Mouse (Mus musculus): Measurements from ENCODE around the gene Lif. TPM values are rescaled to one million over a fixed set of nuclear protein-coding genes. Genes with fewer than 3 reads are reported as not detected.

Gene Lif
- polyA plus RNA-seq, 1 experiment from 2014 or later: 0.98 TPM

DNA sequence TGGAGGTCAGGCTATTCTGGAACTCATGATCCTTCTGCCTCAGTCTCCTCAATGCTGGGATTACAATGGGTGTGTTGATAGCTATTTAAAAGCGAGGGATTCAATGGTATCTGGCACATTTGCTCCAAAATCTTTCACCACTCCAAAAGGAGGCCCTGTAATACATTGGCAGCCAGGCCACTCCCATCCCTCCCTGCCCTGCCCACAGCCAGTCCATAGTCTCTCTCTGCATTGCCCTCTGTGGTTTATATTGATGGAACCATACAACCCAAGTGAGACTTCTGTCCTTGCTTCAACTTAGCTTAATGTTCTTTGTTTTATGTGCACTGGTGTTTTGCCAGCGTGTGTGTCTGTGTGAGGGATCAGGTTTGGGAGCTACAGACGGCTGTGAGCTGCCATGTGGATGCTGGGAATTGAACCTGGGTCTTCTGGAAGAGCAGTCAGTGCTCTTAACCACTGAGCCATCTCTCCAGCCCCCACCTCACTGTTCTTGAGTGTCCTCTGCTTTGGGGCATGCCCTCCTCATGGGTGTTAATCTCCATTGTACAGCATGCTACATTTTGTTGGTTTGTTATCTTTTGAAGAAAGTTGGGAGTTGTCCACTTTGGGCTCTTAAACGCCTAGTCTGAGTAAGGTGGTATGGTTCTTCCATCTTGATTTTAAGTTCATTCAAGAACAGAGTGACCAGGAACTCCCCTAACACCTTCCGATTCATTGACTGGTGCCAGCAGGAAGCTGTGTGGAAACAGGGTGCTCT, 30.6 kb upstream of the Lif start:
- Histone ChIP-seq H3K27ac (ENCODE audit: low read length) (no peak overlapping the region), H3K4me3 (ENCODE audit: low read length) (no peak overlapping the region), H3K9ac (ENCODE audit: low read depth, low read length) (no peak overlapping the region), H3K27me3 (replicated peaks; ENCODE audit: control insufficient read depth, insufficient read depth, low read length) (no peaks in the 10 kb centered on the region), H3K4me2 (ENCODE audit: low read depth, low read length) (no peak overlapping the region), H3K9me3 (ENCODE audit: control insufficient read depth, low read length) (no peaks in the 10 kb centered on the region), H3K36me3 (ENCODE audit: control insufficient read depth, insufficient read depth, low read length) (no peaks in the 10 kb centered on the region), H3K4me1 (ENCODE audit: control insufficient read depth, insufficient read depth, low read length) (peaks cover 5% of the 10 kb centered on the region; the same call in 1 of the 2 replicates)
- no peak for ATAC-seq
- WGBS: 75% methylated on average over 5 of the region's 5 CpGs

DNA sequence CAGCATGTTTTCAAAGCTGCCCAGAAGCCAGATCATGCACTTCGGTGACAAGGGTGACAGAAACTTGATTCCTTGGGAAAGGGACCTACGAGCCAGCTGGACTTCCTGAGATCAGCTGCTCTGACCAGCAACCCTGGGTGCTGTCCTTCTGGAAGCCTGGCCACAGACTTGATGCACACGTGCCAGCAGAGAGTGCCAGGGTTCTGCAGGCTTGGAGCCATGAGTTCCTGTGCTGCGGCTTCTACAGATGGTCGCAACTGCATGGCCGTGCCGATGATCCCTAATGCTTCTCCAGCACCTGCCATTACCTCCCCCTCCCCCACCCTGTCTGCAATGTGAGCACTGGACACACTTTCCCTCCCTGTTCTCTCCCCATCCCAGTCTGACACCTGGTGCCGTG, 28.9 kb upstream of the Lif start:
- no peak overlapping the region for H3K27ac ChIP-seq (ENCODE audit: low read length)
- H3K4me3 ChIP-seq (ENCODE audit: low read length): no peak overlapping the region
- ATAC-seq: no peak
- peaks cover 5% of the 10 kb centered on the region; the same call in 1 of the 2 replicates for H3K4me1 ChIP-seq (ENCODE audit: control insufficient read depth, insufficient read depth, low read length)
- no peaks in the 10 kb centered on the region for H3K36me3 ChIP-seq (ENCODE audit: control insufficient read depth, insufficient read depth, low read length)
- H3K9me3 ChIP-seq (ENCODE audit: control insufficient read depth, low read length): no peaks in the 10 kb centered on the region
- H3K4me2 ChIP-seq (ENCODE audit: low read depth, low read length): no peak overlapping the region
- H3K27me3 ChIP-seq (replicated peaks; ENCODE audit: control insufficient read depth, insufficient read depth, low read length): no peaks in the 10 kb centered on the region
- 53% methylated on average over 8 of the region's 8 CpGs for WGBS
- H3K9ac ChIP-seq (ENCODE audit: low read depth, low read length): no peak overlapping the region

DNA sequence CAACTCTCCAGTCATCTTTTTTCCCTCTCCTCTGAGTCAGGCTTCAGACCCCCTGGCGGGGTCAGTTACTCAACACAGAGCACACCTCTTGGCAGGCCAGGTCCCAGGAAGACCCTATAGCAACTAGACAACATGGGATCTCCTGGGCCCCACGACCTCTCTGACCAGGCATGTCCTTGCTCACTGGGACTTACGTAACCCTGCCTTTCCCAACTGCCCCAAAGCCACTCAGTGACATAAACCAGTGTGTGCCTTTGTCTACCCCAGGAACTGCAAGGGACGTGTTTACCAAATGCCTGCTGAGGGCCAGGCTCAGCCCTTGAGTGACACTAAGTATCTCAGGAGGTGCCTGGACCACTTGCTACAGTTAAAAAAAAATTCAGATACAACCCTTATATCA, 27.5 kb upstream of the Lif start:
- H3K4me3 ChIP-seq (ENCODE audit: low read length): no peak overlapping the region
- H3K36me3 ChIP-seq (ENCODE audit: control insufficient read depth, insufficient read depth, low read length): no peaks in the 10 kb centered on the region
- H3K27ac ChIP-seq (ENCODE audit: low read length): no peak overlapping the region
- no peaks in the 10 kb centered on the region for H3K4me1 ChIP-seq (ENCODE audit: control insufficient read depth, insufficient read depth, low read length)
- no peaks in the 10 kb centered on the region for H3K27me3 ChIP-seq (replicated peaks; ENCODE audit: control insufficient read depth, insufficient read depth, low read length)
- WGBS: 67% methylated on average over 4 of the region's 4 CpGs
- H3K9ac ChIP-seq (ENCODE audit: low read depth, low read length): no peak overlapping the region
- ATAC-seq: no peak
- H3K9me3 ChIP-seq (ENCODE audit: control insufficient read depth, low read length): no peaks in the 10 kb centered on the region
- no peak overlapping the region for H3K4me2 ChIP-seq (ENCODE audit: low read depth, low read length)

DNA sequence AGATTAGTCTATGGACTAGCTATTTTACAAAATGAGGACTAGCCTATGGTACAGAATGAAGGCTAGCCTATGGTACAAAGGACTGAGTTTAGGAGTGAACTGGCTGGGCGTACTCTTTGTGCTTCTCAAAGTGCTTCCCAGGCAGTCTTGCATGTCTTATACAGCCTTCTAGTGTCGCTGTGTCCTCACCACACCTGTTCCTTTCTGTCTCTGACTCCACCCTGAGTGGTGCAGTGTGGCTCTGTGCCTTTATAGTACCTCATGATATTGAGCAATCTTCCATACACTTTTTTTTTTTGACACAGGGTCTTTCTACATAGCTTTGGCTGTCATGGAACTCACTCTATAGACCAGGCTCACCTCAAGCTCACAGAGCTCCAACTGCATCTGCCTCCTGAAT, 25.9 kb upstream of the Lif start:
- Histone ChIP-seq H3K9ac (ENCODE audit: low read depth, low read length) (no peak overlapping the region), H3K27me3 (replicated peaks; ENCODE audit: control insufficient read depth, insufficient read depth, low read length) (no peaks in the 10 kb centered on the region), H3K36me3 (ENCODE audit: control insufficient read depth, insufficient read depth, low read length) (no peaks in the 10 kb centered on the region), H3K4me1 (ENCODE audit: control insufficient read depth, insufficient read depth, low read length) (no peaks in the 10 kb centered on the region), H3K27ac (ENCODE audit: low read length) (no peak overlapping the region), H3K4me2 (ENCODE audit: low read depth, low read length) (no peak overlapping the region), H3K9me3 (ENCODE audit: control insufficient read depth, low read length) (no peaks in the 10 kb centered on the region), H3K4me3 (ENCODE audit: low read length) (no peak overlapping the region)
- peak; percentile 65 for ATAC-seq
- WGBS: 80% methylated on average over 2 of the region's 2 CpGs

DNA sequence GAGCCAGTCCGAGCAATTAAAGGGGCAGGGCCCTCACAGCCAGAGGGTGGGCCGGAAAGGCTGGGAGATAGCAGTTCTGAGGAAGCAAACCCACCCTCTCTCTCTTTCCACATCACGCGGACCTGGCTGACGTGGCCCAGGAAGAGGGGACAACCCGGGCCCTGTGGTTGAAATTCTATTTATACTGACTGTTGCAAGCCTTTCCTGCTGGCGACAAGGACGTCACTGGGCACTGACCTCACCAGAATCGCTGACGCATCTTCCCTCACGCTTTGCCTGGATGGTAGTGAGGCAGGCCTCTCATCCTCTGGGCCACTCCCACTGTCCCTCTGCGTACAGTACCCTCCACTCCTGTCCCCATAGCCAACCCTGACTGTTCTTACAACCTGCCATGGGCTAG, 24.7 kb upstream of the Lif start:
- Histone ChIP-seq H3K4me2 (ENCODE audit: low read depth, low read length) (no peak overlapping the region), H3K27ac (ENCODE audit: low read length) (no peak overlapping the region), H3K4me3 (ENCODE audit: low read length) (no peak overlapping the region), H3K4me1 (ENCODE audit: control insufficient read depth, insufficient read depth, low read length) (no peaks in the 10 kb centered on the region), H3K27me3 (replicated peaks; ENCODE audit: control insufficient read depth, insufficient read depth, low read length) (no peaks in the 10 kb centered on the region), H3K36me3 (ENCODE audit: control insufficient read depth, insufficient read depth, low read length) (no peaks in the 10 kb centered on the region), H3K9ac (ENCODE audit: low read depth, low read length) (no peak overlapping the region), H3K9me3 (ENCODE audit: control insufficient read depth, low read length) (no peaks in the 10 kb centered on the region)
- ATAC-seq: no peak
- 63% methylated on average over 12 of the region's 12 CpGs for WGBS

DNA sequence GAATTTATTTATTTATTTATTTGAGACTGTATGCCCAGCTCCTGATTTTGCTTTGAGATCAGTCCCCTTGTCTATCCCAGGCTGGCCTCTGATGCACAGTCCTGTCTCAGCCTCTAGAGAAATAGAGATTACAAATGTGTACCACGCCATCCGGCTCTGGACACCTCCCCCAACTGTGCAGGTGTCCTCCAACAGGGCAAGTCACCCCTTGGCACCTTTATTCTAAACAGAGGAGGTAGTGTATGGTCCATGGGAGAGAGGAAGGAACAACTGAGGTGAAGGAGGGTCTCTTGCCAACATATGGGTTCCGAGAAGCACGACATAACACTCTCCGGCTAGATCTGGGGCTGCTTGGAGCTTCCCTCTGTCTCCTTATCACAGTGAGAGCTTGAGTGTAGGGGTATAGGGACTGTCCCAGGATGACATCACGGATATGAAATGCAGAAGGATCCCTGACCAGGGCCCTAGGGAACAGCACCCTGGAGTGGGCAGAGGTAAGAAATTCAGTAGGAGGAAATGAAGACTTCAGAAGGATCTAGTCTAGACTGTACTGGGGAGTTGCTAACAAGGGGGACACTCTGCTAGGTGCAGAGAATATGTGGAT, 22.2 kb upstream of the Lif start:
- H3K4me3 ChIP-seq (ENCODE audit: low read length): no peak overlapping the region
- no peaks in the 10 kb centered on the region for H3K27me3 ChIP-seq (replicated peaks; ENCODE audit: control insufficient read depth, insufficient read depth, low read length)
- no peak overlapping the region for H3K4me2 ChIP-seq (ENCODE audit: low read depth, low read length)
- H3K9ac ChIP-seq (ENCODE audit: low read depth, low read length): no peak overlapping the region
- 87% methylated on average over 6 of the region's 6 CpGs for WGBS
- H3K27ac ChIP-seq (ENCODE audit: low read length): no peak overlapping the region
- H3K36me3 ChIP-seq (ENCODE audit: control insufficient read depth, insufficient read depth, low read length): no peaks in the 10 kb centered on the region
- H3K9me3 ChIP-seq (ENCODE audit: control insufficient read depth, low read length): no peaks in the 10 kb centered on the region
- no peak for ATAC-seq
- no peaks in the 10 kb centered on the region for H3K4me1 ChIP-seq (ENCODE audit: control insufficient read depth, insufficient read depth, low read length)

DNA sequence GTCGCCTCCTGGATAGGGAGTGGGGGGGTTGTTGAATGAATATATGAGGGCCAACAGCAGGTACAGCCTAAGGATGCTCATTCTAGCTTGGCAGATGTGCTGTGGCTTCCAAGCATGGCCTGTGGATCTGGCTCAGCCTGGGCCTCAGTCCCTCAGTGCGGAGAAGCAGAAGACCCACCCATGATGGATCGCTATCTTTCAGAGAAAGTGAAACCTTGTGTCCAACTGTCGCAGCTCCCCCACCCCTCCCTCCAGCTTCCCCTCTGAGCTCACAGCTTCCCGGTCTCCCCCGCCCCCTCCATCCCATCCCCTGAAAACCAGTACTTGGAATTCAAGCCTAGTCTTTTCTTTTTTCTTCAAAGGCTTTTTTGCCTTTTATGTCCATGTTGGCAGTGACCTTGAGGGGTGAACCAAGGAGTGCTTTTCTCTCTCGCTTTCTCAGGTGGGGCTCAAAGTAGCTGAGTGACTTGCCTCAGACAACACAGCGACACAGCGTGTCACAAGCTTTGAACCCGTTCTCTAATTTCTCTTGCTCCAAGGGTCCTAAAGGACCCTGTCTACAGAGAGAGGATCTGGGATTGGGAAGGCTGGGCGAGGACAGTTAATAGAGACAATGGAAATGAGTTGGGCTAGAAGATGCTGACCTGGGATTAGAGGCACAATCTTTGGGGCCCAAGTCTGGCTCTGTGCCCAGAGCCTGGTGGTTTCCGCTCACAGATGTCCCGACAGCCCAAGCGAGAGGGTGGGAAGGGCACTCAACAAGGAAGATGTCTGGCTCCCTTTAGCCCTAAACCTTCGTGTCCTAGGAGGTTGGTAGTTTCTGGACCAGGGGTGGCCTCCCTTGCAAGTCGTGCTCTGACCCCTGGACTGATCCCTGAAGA, 21.5 kb upstream of the Lif start, which contains the start of gene Osm:
TSS of gene Osm (plus strand) at position 756 of the 881 bp plus-strand sequence.
- H3K27me3 ChIP-seq (replicated peaks; ENCODE audit: control insufficient read depth, insufficient read depth, low read length): no peaks in the 10 kb centered on the region
- no peaks in the 10 kb centered on the region for H3K4me1 ChIP-seq (ENCODE audit: control insufficient read depth, insufficient read depth, low read length)
- H3K9me3 ChIP-seq (ENCODE audit: control insufficient read depth, low read length): no peaks in the 10 kb centered on the region
- H3K4me3 ChIP-seq (ENCODE audit: low read length): no peak within 1 kb of the TSS
- ATAC-seq: no peak
- no peak within 1 kb of the TSS for H3K27ac ChIP-seq (ENCODE audit: low read length)
- no peak within 1 kb of the TSS for H3K4me2 ChIP-seq (ENCODE audit: low read depth, low read length)
- no peak within 1 kb of the TSS for H3K9ac ChIP-seq (ENCODE audit: low read depth, low read length)
- H3K36me3 ChIP-seq (ENCODE audit: control insufficient read depth, insufficient read depth, low read length): no peaks in the 10 kb centered on the region
- WGBS: 71% methylated on average over 16 of the region's 16 CpGs

DNA sequence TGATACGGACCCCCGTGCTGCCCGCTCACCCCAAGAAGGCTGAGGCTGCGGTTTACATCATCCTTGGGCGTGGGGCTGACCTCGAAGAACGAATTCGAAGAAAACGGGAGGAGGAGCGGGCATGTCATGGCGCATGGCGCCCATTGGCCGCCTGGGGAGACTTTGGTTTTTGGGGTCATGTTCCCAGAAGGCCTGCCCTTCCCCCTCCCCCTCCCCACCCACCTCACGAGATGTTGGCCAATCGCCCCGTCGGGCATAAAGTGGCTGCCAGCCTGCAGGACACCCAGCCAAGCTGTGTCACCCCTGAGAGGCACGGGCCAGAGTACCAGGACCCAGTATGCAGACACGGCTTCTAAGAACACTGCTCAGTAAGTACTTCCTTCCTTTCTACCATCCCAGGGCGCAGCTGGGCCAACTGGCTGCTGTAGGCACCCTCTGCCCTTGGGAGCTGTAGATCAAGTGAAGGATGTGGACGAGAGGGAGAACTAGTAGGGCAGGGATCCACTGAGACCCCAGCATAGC, 20.8 kb upstream of the Lif start:
- H3K9me3 ChIP-seq (ENCODE audit: control insufficient read depth, low read length): no peaks in the 10 kb centered on the region
- H3K36me3 ChIP-seq (ENCODE audit: control insufficient read depth, insufficient read depth, low read length): no peaks in the 10 kb centered on the region
- no peak overlapping the region for H3K27ac ChIP-seq (ENCODE audit: low read length)
- no peak overlapping the region for H3K9ac ChIP-seq (ENCODE audit: low read depth, low read length)
- H3K4me3 ChIP-seq (ENCODE audit: low read length): no peak overlapping the region
- H3K4me1 ChIP-seq (ENCODE audit: control insufficient read depth, insufficient read depth, low read length): no peaks in the 10 kb centered on the region
- no peak for ATAC-seq
- WGBS: 91% methylated on average over 21 of the region's 21 CpGs
- H3K4me2 ChIP-seq (ENCODE audit: low read depth, low read length): no peak overlapping the region
- no peaks in the 10 kb centered on the region for H3K27me3 ChIP-seq (replicated peaks; ENCODE audit: control insufficient read depth, insufficient read depth, low read length)

DNA sequence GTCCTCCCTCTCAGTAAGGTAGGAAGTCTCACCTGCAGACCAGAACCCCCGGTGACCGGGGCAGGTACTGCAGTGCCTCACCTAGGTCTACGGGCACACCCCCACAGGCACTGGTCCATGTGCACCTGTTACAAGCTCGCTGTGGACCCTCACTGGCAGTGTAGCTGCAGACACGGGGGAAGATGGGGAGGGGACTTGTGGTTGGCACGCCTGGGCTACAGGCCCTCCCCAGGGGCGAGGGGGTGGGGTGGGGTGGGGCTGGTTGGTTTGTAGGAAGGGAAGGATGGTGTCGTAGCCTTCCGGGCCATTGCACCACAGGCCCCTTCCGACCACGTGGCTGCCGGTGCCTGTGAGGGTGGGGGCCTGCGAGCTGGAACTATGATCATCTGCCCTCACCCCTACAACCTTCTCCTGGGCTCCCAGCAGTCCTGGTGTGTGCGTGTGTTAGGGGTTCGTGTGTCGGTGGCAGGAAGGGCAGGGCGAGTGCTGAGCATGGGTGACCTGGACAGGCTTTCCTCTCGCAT, 19.9 kb upstream of the Lif start:
- H3K4me3 ChIP-seq (ENCODE audit: low read length): no peak overlapping the region
- H3K4me1 ChIP-seq (ENCODE audit: control insufficient read depth, insufficient read depth, low read length): no peaks in the 10 kb centered on the region
- no peaks in the 10 kb centered on the region for H3K36me3 ChIP-seq (ENCODE audit: control insufficient read depth, insufficient read depth, low read length)
- ATAC-seq: no peak
- 81% methylated on average over 18 of the region's 18 CpGs for WGBS
- no peak overlapping the region for H3K9ac ChIP-seq (ENCODE audit: low read depth, low read length)
- H3K9me3 ChIP-seq (ENCODE audit: control insufficient read depth, low read length): no peaks in the 10 kb centered on the region
- no peak overlapping the region for H3K27ac ChIP-seq (ENCODE audit: low read length)
- H3K27me3 ChIP-seq (replicated peaks; ENCODE audit: control insufficient read depth, insufficient read depth, low read length): no peaks in the 10 kb centered on the region
- no peak overlapping the region for H3K4me2 ChIP-seq (ENCODE audit: low read depth, low read length)
